Mouse (Mus musculus): Measurements from ENCODE around the gene Nxn. TPM values are rescaled to one million over a fixed set of nuclear protein-coding genes. Genes with fewer than 3 reads are reported as not detected.

Gene Nxn
- 48.4 and 58.6 TPM in 2 replicates for polyA plus RNA-seq (2016; fragmentation: Nextera tagmentation; extraction: Ambion mirVana)

- peak; percentile 91 for ATAC-seq (ENCODE audit: low FRiP score)
- Histone ChIP-seq H3K36me3 (replicated peaks) (no peaks in the 10 kb centered on the region), H3K27ac (peak within 1 kb of the TSS; percentile 91), H3K9ac (peak within 1 kb of the TSS; percentile 89), H3K27me3 (peaks cover 6% of the 10 kb centered on the region; the same call in 1 of the 2 replicates), H3K9me3 (no peaks in the 10 kb centered on the region), H3K4me1 (peaks cover 32% of the 10 kb centered on the region), H3K4me2 (peak within 1 kb of the TSS; percentile 92), H3K4me3 (replicated peaks) (peak within 1 kb of the TSS; percentile 86)
- 0% methylated on average over 65 of the region's 70 CpGs for WGBS
Measured at GRCm38 (mm10) chr11:76398798-76399586, at the start of gene Nxn. Gene Nxn (minus strand): TSS chr11:76399140.

DNA sequence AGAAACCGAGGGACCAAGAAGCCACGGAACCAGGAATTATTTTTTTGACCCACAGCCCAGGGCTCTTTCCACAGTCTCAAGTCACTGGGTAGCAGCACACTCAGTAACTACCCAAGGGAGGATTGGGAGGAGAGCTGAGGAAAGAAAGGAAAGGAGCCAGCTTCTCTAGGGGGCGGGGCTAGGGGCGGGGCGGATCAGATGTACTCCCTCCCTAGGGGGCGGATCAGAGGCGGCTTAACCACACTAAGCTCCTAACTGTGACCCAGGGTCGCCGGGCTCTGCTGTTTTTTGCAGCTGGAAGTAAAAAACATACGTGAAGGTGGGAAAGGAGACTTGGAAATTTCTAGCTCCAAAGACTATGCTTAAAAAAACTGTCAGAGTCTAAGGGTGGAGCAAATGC, 47.3 kb upstream of the Nxn start:
- H3K4me2 ChIP-seq, result no peak overlapping the region

GRCm38 (mm10) chr11:76445459-76445858, 46.5 kb upstream of the Nxn start:
- Histone ChIP-seq H3K9me3 (no peaks in the 10 kb centered on the region), H3K4me3 (replicated peaks) (no peak overlapping the region), H3K36me3 (replicated peaks) (peaks cover 16% of the 10 kb centered on the region), H3K27me3 (no peaks in the 10 kb centered on the region), H3K27ac (no peak overlapping the region), H3K4me1 (peaks cover 60% of the 10 kb centered on the region), H3K9ac (no peak overlapping the region), H3K4me2 (no peak overlapping the region)
- no peak for ATAC-seq (ENCODE audit: low FRiP score)
- 31% methylated on average over 8 of the region's 8 CpGs for WGBS

More for the DNA sequence above, 47.3 kb upstream of the Nxn start:
- Histone ChIP-seq H3K36me3 (replicated peaks) (peaks cover 19% of the 10 kb centered on the region), H3K9ac (no peak overlapping the region), H3K27me3 (no peaks in the 10 kb centered on the region), H3K9me3 (no peaks in the 10 kb centered on the region), H3K4me1 (peaks cover 65% of the 10 kb centered on the region), H3K27ac (no peak overlapping the region), H3K4me3 (replicated peaks) (no peak overlapping the region)
- 2% methylated on average over 10 of the region's 10 CpGs for WGBS
- 0 out of 2 replicates have a peak, but pooled peaks have one; percentile 50 for ATAC-seq (ENCODE audit: low FRiP score)

DNA sequence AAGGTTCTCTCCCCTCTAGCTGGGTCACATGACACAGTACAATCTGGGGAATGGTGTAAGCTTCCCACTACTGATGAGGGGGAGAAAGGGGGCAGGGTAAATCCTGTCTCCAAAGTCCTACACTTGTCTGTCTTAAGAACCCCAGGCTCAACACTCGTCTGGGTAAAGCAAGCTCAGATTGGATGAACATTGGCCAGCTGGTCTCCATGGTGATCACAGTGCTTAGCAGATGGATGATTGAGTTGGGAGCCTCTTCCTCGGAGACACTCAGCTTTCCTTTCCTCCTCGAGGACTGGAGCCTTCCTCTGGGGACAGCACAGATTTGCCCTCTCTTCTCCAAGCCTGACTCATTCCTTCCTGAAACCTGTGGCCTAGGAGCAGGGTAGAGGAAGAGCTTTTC, 40.7 kb upstream of the Nxn start:
- no peak overlapping the region for H3K9ac ChIP-seq
- H3K4me2 ChIP-seq, result no peak overlapping the region
- peaks cover 23% of the 10 kb centered on the region for H3K36me3 ChIP-seq (replicated peaks)
- no peak for ATAC-seq (ENCODE audit: low FRiP score)
- H3K27me3 ChIP-seq, result peaks cover 32% of the 10 kb centered on the region
- WGBS, result 28% methylated on average over 3 of the region's 3 CpGs
- H3K4me1 ChIP-seq, result peaks cover 36% of the 10 kb centered on the region
- no peak overlapping the region for H3K27ac ChIP-seq
- H3K9me3 ChIP-seq, result no peaks in the 10 kb centered on the region
- no peak overlapping the region for H3K4me3 ChIP-seq (replicated peaks)

- Histone ChIP-seq H3K4me2 (peak overlapping the region; percentile 50), H3K36me3 (replicated peaks) (peaks cover 27% of the 10 kb centered on the region), H3K4me3 (replicated peaks) (peak overlapping the region; percentile 26), H3K4me1 (peaks cover 34% of the 10 kb centered on the region), H3K27me3 (peaks cover 32% of the 10 kb centered on the region), H3K9me3 (no peaks in the 10 kb centered on the region), H3K27ac (peak overlapping the region; percentile 61; the same call in 1 of the 2 replicates), H3K9ac (peak overlapping the region; percentile 47; the same call in 1 of the 2 replicates)
- peak; percentile 69 for ATAC-seq (ENCODE audit: low FRiP score)
- WGBS, result 7% methylated on average over 28 of the region's 28 CpGs
Measured at GRCm38 (mm10) chr11:76436864-76437437, 38.0 kb upstream of the Nxn start.

DNA sequence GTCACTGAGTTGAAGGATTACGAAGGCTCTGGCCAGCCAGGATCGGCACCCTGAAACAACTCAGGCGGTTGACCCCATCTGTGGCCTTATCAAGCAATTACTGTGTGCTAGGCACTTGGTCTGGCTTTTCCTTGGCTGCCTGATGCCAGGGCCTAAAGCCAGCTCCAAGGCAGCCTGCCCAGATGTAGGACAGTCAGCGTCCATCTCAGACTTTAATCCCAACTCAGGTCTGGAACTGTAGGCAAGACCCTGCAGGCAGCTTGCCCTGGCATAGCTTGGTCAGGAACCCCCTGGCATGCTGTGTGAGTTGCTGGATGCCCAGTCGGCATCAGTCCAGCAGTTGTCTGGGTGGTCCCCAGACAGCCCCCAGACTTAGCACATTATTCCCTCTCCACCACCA, 37.1 kb upstream of the Nxn start:
- no peak overlapping the region for H3K9ac ChIP-seq
- no peak overlapping the region for H3K27ac ChIP-seq
- H3K4me2 ChIP-seq, result no peak overlapping the region
- no peaks in the 10 kb centered on the region for H3K9me3 ChIP-seq
- ATAC-seq (ENCODE audit: low FRiP score), result no peak
- no peak overlapping the region for H3K4me3 ChIP-seq (replicated peaks)
- WGBS, result 85% methylated on average over 5 of the region's 5 CpGs
- H3K27me3 ChIP-seq, result peaks cover 32% of the 10 kb centered on the region
- peaks cover 32% of the 10 kb centered on the region for H3K4me1 ChIP-seq
- H3K36me3 ChIP-seq (replicated peaks), result peaks cover 30% of the 10 kb centered on the region

DNA sequence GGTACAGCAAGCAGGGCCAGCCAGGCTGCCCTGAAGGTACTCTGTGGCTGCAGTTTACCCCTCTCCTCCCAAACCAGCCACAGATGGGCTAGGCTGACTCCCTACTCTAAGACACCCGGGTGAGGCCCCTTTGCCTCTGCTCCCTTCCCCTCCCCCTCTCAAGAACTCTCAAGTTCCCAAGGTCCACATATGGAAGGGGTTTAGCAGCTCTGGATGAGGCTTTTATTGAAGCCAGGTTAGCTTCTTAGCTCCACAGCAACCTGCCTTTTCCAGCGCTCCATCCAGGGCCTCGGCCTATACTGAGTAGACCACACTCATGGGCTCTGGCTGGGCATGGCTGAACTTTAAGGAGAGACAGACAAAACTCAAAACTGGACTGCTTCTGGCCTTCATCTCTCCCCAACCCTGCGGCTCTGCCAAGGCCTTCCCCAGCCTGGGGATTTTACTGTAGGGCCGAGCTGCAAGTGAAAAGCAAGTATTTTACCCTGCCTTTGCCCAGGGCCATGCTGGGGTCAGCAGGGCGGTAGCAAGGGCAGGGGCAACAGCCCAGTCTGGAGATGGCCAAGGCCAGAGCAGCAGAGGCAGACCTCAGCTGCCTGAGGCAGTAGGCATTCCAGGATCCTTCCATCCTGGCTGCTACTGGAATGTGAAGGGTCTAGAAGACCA, 31.2 kb upstream of the Nxn start:
- no peak overlapping the region for H3K4me2 ChIP-seq
- H3K9ac ChIP-seq, result no peak overlapping the region
- H3K27me3 ChIP-seq, result no peaks in the 10 kb centered on the region
- no peak for ATAC-seq (ENCODE audit: low FRiP score)
- H3K4me1 ChIP-seq, result peaks cover 10% of the 10 kb centered on the region
- no peak overlapping the region for H3K4me3 ChIP-seq (replicated peaks)
- peaks cover 25% of the 10 kb centered on the region; the same call in 1 of the 2 replicates for H3K36me3 ChIP-seq (replicated peaks)
- H3K27ac ChIP-seq, result peak overlapping the region; percentile 53; the same call in 1 of the 2 replicates
- H3K9me3 ChIP-seq, result no peaks in the 10 kb centered on the region
- WGBS, result 68% methylated on average over 6 of the region's 6 CpGs

- Histone ChIP-seq H3K4me1 (peaks cover 10% of the 10 kb centered on the region), H3K4me2 (no peak overlapping the region), H3K27ac (no peak overlapping the region; the same call in 1 of the 2 replicates), H3K9me3 (no peaks in the 10 kb centered on the region), H3K4me3 (replicated peaks) (no peak overlapping the region), H3K9ac (no peak overlapping the region), H3K27me3 (no peaks in the 10 kb centered on the region), H3K36me3 (replicated peaks) (peaks cover 30% of the 10 kb centered on the region; the same call in 1 of the 2 replicates)
- ATAC-seq (ENCODE audit: low FRiP score), result no peak
- WGBS, result 58% methylated on average over 7 of the region's 7 CpGs
Measured at GRCm38 (mm10) chr11:76429556-76429955, 30.6 kb upstream of the Nxn start.

- Histone ChIP-seq H3K4me3 (replicated peaks) (no peak overlapping the region), H3K27ac (no peak overlapping the region), H3K36me3 (replicated peaks) (peaks cover 33% of the 10 kb centered on the region), H3K4me1 (peaks cover 10% of the 10 kb centered on the region), H3K27me3 (no peaks in the 10 kb centered on the region), H3K9ac (no peak overlapping the region), H3K4me2 (no peak overlapping the region), H3K9me3 (no peaks in the 10 kb centered on the region)
- no peak for ATAC-seq (ENCODE audit: low FRiP score)
- 62% methylated on average over 4 of the region's 4 CpGs for WGBS
Measured at GRCm38 (mm10) chr11:76429046-76429445, 30.1 kb upstream of the Nxn start.

GRCm38 (mm10) chr11:76427781-76428180, 28.8 kb upstream of the Nxn start:
- H3K4me1 ChIP-seq, result peaks cover 10% of the 10 kb centered on the region
- no peak for ATAC-seq (ENCODE audit: low FRiP score)

DNA sequence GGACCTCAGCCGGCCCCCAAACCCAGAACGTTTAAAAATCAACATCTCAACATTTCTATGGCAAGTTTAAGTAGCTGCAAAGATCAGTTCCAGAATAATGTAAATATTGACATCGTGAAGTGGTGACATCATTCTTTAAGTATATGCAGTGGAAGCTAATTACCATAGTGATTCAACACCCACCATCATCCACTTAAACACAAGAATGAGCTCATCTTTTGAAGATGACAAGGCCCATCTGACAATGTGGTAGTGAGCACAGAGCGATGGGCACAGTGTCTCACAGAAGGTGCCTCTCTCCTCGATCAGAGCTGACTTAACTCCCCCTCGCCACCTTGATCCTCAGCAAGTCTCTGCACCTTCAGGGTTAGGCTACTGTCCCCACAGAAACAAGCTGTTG, 26.8 kb upstream of the Nxn start:
- no peak overlapping the region for H3K4me2 ChIP-seq
- H3K4me3 ChIP-seq (replicated peaks), result no peak overlapping the region
- 74% methylated on average over 6 of the region's 6 CpGs for WGBS
- no peaks in the 10 kb centered on the region for H3K9me3 ChIP-seq
- H3K27me3 ChIP-seq, result no peaks in the 10 kb centered on the region
- no peak overlapping the region for H3K27ac ChIP-seq
- peaks cover 10% of the 10 kb centered on the region for H3K4me1 ChIP-seq
- no peak overlapping the region for H3K9ac ChIP-seq
- peaks cover 44% of the 10 kb centered on the region for H3K36me3 ChIP-seq (replicated peaks)
- ATAC-seq (ENCODE audit: low FRiP score), result no peak

More at GRCm38 (mm10) chr11:76427781-76428180, 28.8 kb upstream of the Nxn start:
- Histone ChIP-seq H3K9ac (no peak overlapping the region), H3K36me3 (replicated peaks) (peaks cover 33% of the 10 kb centered on the region), H3K27ac (no peak overlapping the region), H3K4me2 (no peak overlapping the region), H3K4me3 (replicated peaks) (no peak overlapping the region), H3K9me3 (no peaks in the 10 kb centered on the region), H3K27me3 (no peaks in the 10 kb centered on the region)
- WGBS, result 90% methylated on average over 3 of the region's 3 CpGs

DNA sequence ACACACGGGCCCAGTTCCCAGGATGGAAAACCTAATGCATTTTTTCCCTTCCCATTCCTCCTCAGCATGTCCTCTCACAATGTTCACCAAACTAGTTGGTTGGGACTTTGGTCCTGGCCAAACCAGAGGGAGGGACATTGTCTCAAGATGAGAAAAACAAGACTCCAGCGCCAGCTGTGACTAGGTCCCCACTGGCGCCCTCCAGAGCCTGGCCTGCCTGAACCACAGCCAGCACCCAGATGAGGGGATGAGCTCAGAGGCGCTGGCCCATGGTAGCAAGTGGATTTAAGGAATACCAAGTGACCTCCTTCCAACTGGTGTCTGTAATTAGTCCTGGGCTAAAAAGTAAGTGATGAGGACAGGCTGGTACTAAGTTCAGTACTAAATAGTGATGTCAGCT, 22.0 kb upstream of the Nxn start:
- Histone ChIP-seq H3K4me3 (replicated peaks) (no peak overlapping the region), H3K27ac (no peak overlapping the region), H3K4me2 (no peak overlapping the region), H3K9me3 (no peaks in the 10 kb centered on the region), H3K27me3 (no peaks in the 10 kb centered on the region), H3K9ac (no peak overlapping the region), H3K4me1 (no peaks in the 10 kb centered on the region; the same call in 1 of the 2 replicates), H3K36me3 (replicated peaks) (peaks cover 88% of the 10 kb centered on the region)
- 70% methylated on average over 4 of the region's 4 CpGs for WGBS
- no peak for ATAC-seq (ENCODE audit: low FRiP score)
